Mouse (Mus musculus): ENCODE data around the gene Olfr54.

DNA sequence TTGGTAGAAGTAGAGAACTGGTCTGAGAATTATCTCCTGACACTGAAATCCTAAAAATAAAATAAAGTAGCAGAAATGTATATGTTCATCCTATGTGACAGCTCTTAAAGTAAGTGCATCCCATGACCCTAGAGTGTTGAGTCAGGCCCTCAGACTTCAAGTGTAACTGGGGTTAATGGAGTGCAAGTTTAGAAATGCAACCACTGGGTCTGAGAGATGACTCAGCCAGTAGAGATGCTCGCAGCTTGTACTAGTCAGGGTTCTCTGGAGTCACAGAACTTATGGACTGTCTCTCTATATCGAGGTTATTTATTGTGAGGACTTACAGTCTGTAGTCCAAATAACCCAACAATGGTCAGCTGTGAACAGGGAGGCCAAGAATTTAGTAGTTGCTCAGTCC lies 37.6 kb downstream of the Olfr54 start:
- TF ChIP-seq CTCF (IDR thresholded peaks at IDR 0.05; ENCODE audit: extremely low read depth, insufficient read depth, low read length) (no peak), POLR2A (IDR thresholded peaks at IDR 0.05; ENCODE audit: extremely low read depth, insufficient read depth, low read length) (no peak)
